Mouse (Mus musculus) adipocyte (in vitro differentiated cells): ENCODE results near the gene Olfr948.

Experiments used
- DNase-seq: peaks from one replicate; pipeline ENCODE4 v3.0.0-alpha.2; 2016; ENCODE audit warnings: low spot score

Gene Olfr948

DNA sequence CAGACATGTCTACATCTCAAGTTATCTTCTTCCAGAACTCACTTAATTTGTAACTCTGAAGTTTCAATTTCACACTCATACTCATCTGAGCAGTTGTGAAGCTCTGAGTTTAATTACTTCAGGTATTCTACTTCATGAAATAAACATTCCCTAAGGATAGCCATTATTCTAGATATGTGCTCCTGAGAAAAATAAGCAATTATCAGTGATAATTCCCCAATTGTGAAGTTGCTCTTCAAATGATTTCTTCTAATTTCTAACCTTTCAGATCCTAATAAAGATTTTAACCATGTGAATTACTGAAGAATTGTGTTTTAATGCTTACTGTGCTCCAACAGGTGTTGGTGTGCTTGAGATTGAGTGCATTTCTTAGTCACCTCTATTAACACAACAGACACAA is at the start of gene Olfr948:
Olfr948 (minus strand) TSS at position 101 of the 400 bp plus-strand sequence.
- DNase-seq: no peak

DNA sequence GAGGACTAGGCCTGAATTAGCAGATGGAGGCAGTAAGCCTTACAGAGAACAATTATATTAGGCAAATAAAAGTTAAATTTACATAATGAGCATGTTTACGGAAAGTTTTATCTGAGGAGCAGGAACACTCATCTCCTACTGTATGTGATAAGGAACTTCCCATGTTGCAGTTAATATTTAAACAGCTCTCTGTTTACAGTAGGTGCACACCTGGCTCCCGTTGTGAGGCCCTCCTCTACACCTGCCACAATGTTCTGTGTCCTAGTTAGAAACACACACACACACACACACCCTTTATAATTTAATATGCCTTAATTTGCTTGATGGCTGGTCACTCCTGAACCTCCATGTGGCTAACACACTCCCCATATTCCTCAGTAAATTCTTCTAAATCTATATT is 38.7 kb downstream of the Olfr948 start:
- DNase-seq: no peak

DNA sequence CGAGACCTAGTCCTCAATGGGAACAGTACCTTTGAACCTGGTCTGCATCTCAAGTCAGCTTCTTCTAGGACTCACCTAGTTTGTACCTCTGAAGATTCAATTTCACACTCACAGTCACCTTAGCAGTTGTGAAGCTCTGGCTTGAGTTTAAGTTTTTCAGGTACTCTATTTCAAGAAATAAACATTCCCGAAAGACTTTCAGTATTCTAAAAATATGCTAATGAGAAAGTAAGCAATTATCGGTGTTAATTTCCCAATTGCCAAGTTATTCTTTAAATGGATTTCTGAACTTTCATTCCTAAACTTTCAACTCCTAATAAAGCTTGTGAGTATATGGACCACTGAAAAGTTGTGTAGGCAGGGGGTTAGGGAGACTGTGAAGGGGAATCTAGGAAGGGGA is 49.1 kb downstream of the Olfr948 start, which contains the start of gene Olfr945:
Olfr945 (minus strand) TSS at position 101 of the 400 bp plus-strand sequence.
- DNase-seq: no peak
